Mouse (Mus musculus) CH12.LX (cell line): Measurements from ENCODE around the gene Pus3. TPM values are rescaled to one million over a fixed set of nuclear protein-coding genes. Genes with fewer than 3 reads are reported as not detected.
"Not testable (repeated sequence)": the region's sequence is repeated elsewhere in the genome, so short reads cannot be mapped to it uniquely, and the experiment has no call there.

Source experiments
- DNase-seq: peaks from one replicate; pipeline ENCODE4 v3.0.0-alpha.2; 2013; ENCODE audit errors: extremely low read depth
- H3K27ac ChIP-seq: 2 replicates; pipeline ENCODE4 v1.5.1; 2012; ENCODE audit warnings: low read depth, mild to moderate bottlenecking, control low read depth, moderate library complexity; ENCODE audit not compliant: insufficient read depth
- H3K27me3 ChIP-seq: replicated peaks from 2 replicates; pipeline ENCODE3; 2012; ENCODE audit warnings: inconsistent platforms
- H3K36me3 ChIP-seq, 2 experiments: replicated peaks in 1 of 2; 2 replicates each; pipeline versions ENCODE3 to v1.6.1; 2012; ENCODE audit warnings: inconsistent platforms in 1 of 2, low read length in 1 of 2, mild to moderate bottlenecking in 1 of 2, mixed read lengths in 1 of 2, moderate library complexity in 1 of 2; ENCODE audit not compliant: control insufficient read depth in 1 of 2, insufficient read depth in 1 of 2
- H3K4me1 ChIP-seq, 2 experiments: 2 replicates each; pipeline ENCODE4 v1.6.1; 2012; ENCODE audit warnings: inconsistent platforms in 1 of 2, moderate library complexity in 1 of 2; ENCODE audit not compliant: insufficient read depth in 2 of 2, control insufficient read depth in 1 of 2
- H3K4me2 ChIP-seq: 2 replicates; pipeline ENCODE4 v1.6.1; 2012; ENCODE audit warnings: low read depth, mild to moderate bottlenecking, control low read depth; ENCODE audit not compliant: poor library complexity, insufficient read depth, severe bottlenecking
- H3K4me3 ChIP-seq, 3 experiments: fragments of 150-350 bp in 1 of 3; sonication (generic) in 1 of 3; replicated peaks in 1 of 3; 2 replicates each; pipeline versions ENCODE3 to v1.5.1; 2011 to 2012; ENCODE audit warnings: low read depth in 2 of 3, low read length in 2 of 3, mild to moderate bottlenecking in 2 of 3, moderate library complexity in 2 of 3, control low read depth in 1 of 3, improper control_type of control experiment in 1 of 3, inconsistent platforms in 1 of 3, mixed read lengths in 1 of 3; ENCODE audit not compliant: poor library complexity in 1 of 3
- H3K79me2 ChIP-seq: replicated peaks from 2 replicates; pipeline ENCODE4 v1.6.1; 2012; ENCODE audit warnings: mild to moderate bottlenecking, moderate library complexity; ENCODE audit not compliant: control insufficient read depth, poor library complexity, insufficient read depth, severe bottlenecking; ENCODE audit errors: extremely low read depth
- H3K9ac ChIP-seq: 2 replicates; pipeline ENCODE4 v1.6.1; 2012; ENCODE audit warnings: low read depth, mild to moderate bottlenecking, control low read depth, moderate library complexity; ENCODE audit not compliant: insufficient read depth
- H3K9me3 ChIP-seq: replicated peaks from 2 replicates; pipeline ENCODE3; 2012; ENCODE audit warnings: low read length, inconsistent platforms, mixed read lengths
- BHLHE40 ChIP-seq: IDR thresholded peaks from 2 replicates; pipeline ENCODE4 v1.6.1; 2011; ENCODE audit warnings: mild to moderate bottlenecking, low read depth, low read length, improper control_type of control experiment
- CHD2 ChIP-seq: IDR thresholded peaks from 2 replicates; pipeline ENCODE4 v1.6.1; 2011; ENCODE audit warnings: low read length, improper control_type of control experiment
- CTCF ChIP-seq, 2 experiments: IDR thresholded peaks in 1 of 2; conservative IDR thresholded peaks in 1 of 2; 2 replicates each; pipeline ENCODE4 v1.5.1; 2011 to 2012; ENCODE audit warnings: low read depth in 2 of 2, low read length in 2 of 2, improper control_type of control experiment in 1 of 2, inconsistent platforms in 1 of 2, mild to moderate bottlenecking in 1 of 2, moderate library complexity in 1 of 2
- E2F4 ChIP-seq: IDR thresholded peaks from 2 replicates; pipeline ENCODE4 v1.6.1; 2011; ENCODE audit warnings: low read depth, low read length, improper control_type of control experiment; ENCODE audit not compliant: insufficient replicate concordance
- ELF1 ChIP-seq: IDR thresholded peaks from 2 replicates; pipeline ENCODE4 v1.6.1; 2014; ENCODE audit warnings: low read depth, mild to moderate bottlenecking, inconsistent platforms, low read length, improper control_type of control experiment
- HCFC1 ChIP-seq: IDR thresholded peaks from 2 replicates; pipeline ENCODE4 v1.6.1; 2012; ENCODE audit warnings: low read depth, mild to moderate bottlenecking, inconsistent platforms, low read length, improper control_type of control experiment
- KAT2A ChIP-seq: IDR thresholded peaks from 2 replicates; pipeline ENCODE4 v1.6.1; 2012; ENCODE audit warnings: low read length, improper control_type of control experiment, inconsistent platforms; ENCODE audit not compliant: insufficient replicate concordance
- MAFK ChIP-seq: IDR thresholded peaks from 2 replicates; pipeline ENCODE4 v1.6.1; 2011; ENCODE audit warnings: low read length, improper control_type of control experiment; ENCODE audit not compliant: insufficient replicate concordance
- MAZ ChIP-seq: IDR thresholded peaks from 2 replicates; pipeline ENCODE4 v1.6.1; 2012; ENCODE audit warnings: low read depth, mild to moderate bottlenecking, inconsistent platforms, low read length, improper control_type of control experiment, moderate library complexity
- MXI1 ChIP-seq: IDR thresholded peaks from 2 replicates; pipeline ENCODE4 v1.6.1; 2011; ENCODE audit warnings: mild to moderate bottlenecking, low read depth, low read length, improper control_type of control experiment
- PAX5 ChIP-seq: IDR thresholded peaks from 2 replicates; pipeline ENCODE4 v1.6.1; 2012; ENCODE audit warnings: low read length, inconsistent platforms, mixed read lengths
- RAD21 ChIP-seq: IDR thresholded peaks from 2 replicates; pipeline ENCODE4 v1.6.1; 2011; ENCODE audit warnings: low read depth, mild to moderate bottlenecking, low read length, improper control_type of control experiment, moderate library complexity
- SMC3 ChIP-seq: IDR thresholded peaks from 2 replicates; pipeline ENCODE4 v1.6.1; 2011; ENCODE audit warnings: low read depth, low read length, improper control_type of control experiment
- TBP ChIP-seq: conservative IDR thresholded peaks from 2 replicates; pipeline ENCODE4 v1.6.1; 2011; ENCODE audit warnings: low read depth, low read length, improper control_type of control experiment
- TCF12 ChIP-seq: IDR thresholded peaks from 2 replicates; pipeline ENCODE4 v1.6.1; 2014; ENCODE audit warnings: low read depth, mild to moderate bottlenecking, inconsistent platforms, low read length, improper control_type of control experiment
- USF2 ChIP-seq: conservative IDR thresholded peaks from 2 replicates; pipeline ENCODE4 v1.6.1; 2011; ENCODE audit warnings: low read depth, low read length, improper control_type of control experiment
- dilution Hi-C: fragments of 300-500 bp; cut with MboI; formaldehyde crosslinking; loops from 2 replicates; pipeline ENCODE4 v1.14.3; 2020; ENCODE audit warnings: low sequenced_read_pairs; ENCODE audit not compliant: extremely low pct_unique_long_range_greater_than_20kb, extremely low pct_ligation_motif_present
- in situ Hi-C: fragments of 300-500 bp; cut with MboI; formaldehyde crosslinking; loops from 3 replicates; pipeline ENCODE4 v1.14.3; 2019; ENCODE audit warnings: low sequenced_read_pairs, low pct_ligation_motif_present, low pct_unique_long_range_greater_than_20kb, mixed read lengths
- polyA plus RNA-seq: library from polyadenylated mRNA; unstranded; fragments of >175 nt; gene quantifications from 2 replicates; pipeline ENCODE4 v1.2.1, GENCODE M21; 2012; ENCODE audit warnings: low read depth; ENCODE audit not compliant: insufficient read length
- total RNA-seq, 2 experiments: library from RNA; depleted of rRNA; stranded (reverse); fragments of 300-350 nt in 1 of 2; fragments of >200 nt in 1 of 2; gene quantifications; 2 replicates each; pipeline ENCODE4 v1.2.3; 2012 to 2014

Gene Pus3
- total and polyA plus RNA-seq, 3 experiments = 18.0 to 40.8 (median 21.8) TPM

- H3K9me3 ChIP-seq = no peaks in the 10 kb centered on the region
- no peaks in the 10 kb centered on the region for H3K79me2 ChIP-seq
- DNase-seq = no peak
- no peak within 1 kb of the TSS for H3K27ac ChIP-seq
- H3K4me3 ChIP-seq = no peak within 1 kb of the TSS
- no peaks in the 10 kb centered on the region for H3K36me3 ChIP-seq
- no peaks in the 10 kb centered on the region for H3K27me3 ChIP-seq
- in situ Hi-C loops = no loop called here
- H3K4me2 ChIP-seq = no peak within 1 kb of the TSS
- dilution Hi-C loops = no loop called here
- no peak within 1 kb of the TSS for H3K9ac ChIP-seq
- H3K4me1 ChIP-seq = peaks cover 0 to 6% of the 10 kb centered on the region in 2 experiments; a peak in 2 of 4 replicates
- no peak for TF ChIP-seq TCF12
- no peak for TF ChIP-seq BHLHE40
- no peak for TF ChIP-seq USF2
- no peak for TF ChIP-seq CHD2
- TF ChIP-seq MAZ = no peak
- no peak for TF ChIP-seq PAX5
- TF ChIP-seq RAD21 = no peak
- no peak for TF ChIP-seq MXI1
- no peak for TF ChIP-seq HCFC1
- TF ChIP-seq E2F4 = no peak
Measured at GRCm38 (mm10) chr9:35611841-35612240, 53.4 kb downstream of the Pus3 start, which contains the start of gene Pate4. TSS of gene Pate4 (minus strand) at chr9:35611941.

- Histone ChIP-seq H3K27me3 (no peaks in the 10 kb centered on the region), H3K4me1 (peaks cover 0 to 9% of the 10 kb centered on the region in 2 experiments; a peak in 2 of 4 replicates), H3K9me3 (no peaks in the 10 kb centered on the region), H3K4me2 (no peak overlapping the region), H3K27ac (no peak overlapping the region), H3K79me2 (no peaks in the 10 kb centered on the region), H3K36me3 (no peaks in the 10 kb centered on the region), H3K4me3 (no peak overlapping the region), H3K9ac (no peak overlapping the region)
- in situ Hi-C loops = no loop called here
- dilution Hi-C loops = no loop called here
- peak in 1 of 2 experiments; percentile 65; a peak in 2 of 4 replicates for TF ChIP-seq CTCF (conservative IDR thresholded peaks at IDR 0.05 in 1 of 2, IDR thresholded peaks at IDR 0.05 in 1 of 2; ENCODE audit: low read depth in 2 of 2, low read length in 2 of 2)
- no peak for TF ChIP-seq BHLHE40
- peak; percentile 62 for TF ChIP-seq RAD21
- peak; percentile 57 for TF ChIP-seq SMC3
- TF ChIP-seq MAZ = no peak
- TF ChIP-seq KAT2A = no peak
- DNase-seq = peak; percentile 16
Measured at GRCm38 (mm10) chr9:35614005-35614404, 55.6 kb downstream of the Pus3 start.

GRCm38 (mm10) chr9:35616784-35617183, 58.4 kb downstream of the Pus3 start:
- H3K4me2 ChIP-seq, H3K4me1 ChIP-seq, H3K9me3 ChIP-seq, in situ Hi-C loops, H3K4me3 ChIP-seq, H3K36me3 ChIP-seq, H3K9ac ChIP-seq, H3K27me3 ChIP-seq, dilution Hi-C loops, H3K27ac ChIP-seq, H3K79me2 ChIP-seq: not testable (repeated sequence)
- TF ChIP-seq ELF1 = peak; percentile 48; the same call in 1 of the 2 replicates
- peak; percentile 33; the same call in 1 of the 2 replicates for TF ChIP-seq MAFK
- TF ChIP-seq TBP = peak; percentile 94
- DNase-seq = peak; percentile 75

Other genes with a start within 250 kb of the Pus3 start
- gene Cdon, start 137.5 kb upstream of the Pus3 start, total RNA-seq (2012; rRNA removed) = 1.9 and 2.3 TPM in 2 replicates
- gene Cdon, start 137.5 kb upstream of the Pus3 start, total RNA-seq (2014; rRNA removed) = 1.8 TPM in 2 replicates
- gene Cdon, start 137.5 kb upstream of the Pus3 start, polyA plus RNA-seq = 2.7 and 2.9 TPM in 2 replicates
- gene Gm1113, start 40.3 kb upstream of the Pus3 start, total RNA-seq (2012; rRNA removed) = not detected in 2 replicates
- not detected in 2 replicates for gene Gm1113, start 40.3 kb upstream of the Pus3 start, total RNA-seq (2014; rRNA removed)
- gene Gm1113, start 40.3 kb upstream of the Pus3 start, polyA plus RNA-seq = not detected in 2 replicates
- gene Ddx25, start 67 bp upstream of the Pus3 start, total RNA-seq (2012; rRNA removed) = 0.50 and 0.85 TPM in 2 replicates
- gene Ddx25, start 67 bp upstream of the Pus3 start, total RNA-seq (2014; rRNA removed) = 0.44 and 0.68 TPM in 2 replicates
- gene Ddx25, start 67 bp upstream of the Pus3 start, polyA plus RNA-seq = 0.33 and 0.46 TPM in 2 replicates
- 0.17 and 1.0 TPM in 2 replicates for gene Pate2, start 11.7 kb downstream of the Pus3 start, total RNA-seq (2012; rRNA removed)
- gene Pate2, start 11.7 kb downstream of the Pus3 start, total RNA-seq (2014; rRNA removed) = 0.24 and 0.59 TPM in 2 replicates
- gene Pate2, start 11.7 kb downstream of the Pus3 start, polyA plus RNA-seq = 0.41 and 0.68 TPM in 2 replicates
- 15.4 and 16.0 TPM in 2 replicates for gene Hyls1, start 11.8 kb downstream of the Pus3 start, total RNA-seq (2012; rRNA removed)
- gene Hyls1, start 11.8 kb downstream of the Pus3 start, total RNA-seq (2014; rRNA removed) = 18.9 and 21.5 TPM in 2 replicates
- gene Hyls1, start 11.8 kb downstream of the Pus3 start, polyA plus RNA-seq = 18.3 and 20.2 TPM in 2 replicates
- not detected in 2 replicates for gene Pate4, start 53.3 kb downstream of the Pus3 start, total RNA-seq (2012; rRNA removed)
- gene Pate4, start 53.3 kb downstream of the Pus3 start, total RNA-seq (2014; rRNA removed) = not detected in 2 replicates
- gene Pate4, start 53.3 kb downstream of the Pus3 start, polyA plus RNA-seq = not detected in 2 replicates
- gene Pate3, start 89.6 kb downstream of the Pus3 start, total RNA-seq (2012; rRNA removed) = not detected in 2 replicates
- gene Pate3, start 89.6 kb downstream of the Pus3 start, total RNA-seq (2014; rRNA removed) = not detected in 2 replicates
- not detected in 2 replicates for gene Pate3, start 89.6 kb downstream of the Pus3 start, polyA plus RNA-seq
- not detected in 2 replicates for gene Pate1, start 128.8 kb downstream of the Pus3 start, total RNA-seq (2012; rRNA removed)
- not detected in 2 replicates for gene Pate1, start 128.8 kb downstream of the Pus3 start, total RNA-seq (2014; rRNA removed)
- not detected in 2 replicates for gene Pate1, start 128.8 kb downstream of the Pus3 start, polyA plus RNA-seq
- not detected in 2 replicates for gene Gm17677, start 182.5 kb downstream of the Pus3 start, total RNA-seq (2012; rRNA removed)
- gene Gm17677, start 182.5 kb downstream of the Pus3 start, total RNA-seq (2014; rRNA removed) = not detected in 2 replicates
- not detected in 2 replicates for gene Gm17677, start 182.5 kb downstream of the Pus3 start, polyA plus RNA-seq
- not detected in 2 replicates for gene Gm17727, start 219.5 kb downstream of the Pus3 start, total RNA-seq (2012; rRNA removed)
- gene Gm17727, start 219.5 kb downstream of the Pus3 start, total RNA-seq (2014; rRNA removed) = not detected in 2 replicates
- not detected in 2 replicates for gene Gm17727, start 219.5 kb downstream of the Pus3 start, polyA plus RNA-seq
- gene Gm27235, start 231.5 kb downstream of the Pus3 start, total RNA-seq (2012; rRNA removed) = not detected in 2 replicates
- not detected in 2 replicates for gene Gm27235, start 231.5 kb downstream of the Pus3 start, total RNA-seq (2014; rRNA removed)
- not detected in 2 replicates for gene Gm27235, start 231.5 kb downstream of the Pus3 start, polyA plus RNA-seq
- not detected in 2 replicates for gene D730048I06Rik, start 231.5 kb downstream of the Pus3 start, total RNA-seq (2012; rRNA removed)
- gene D730048I06Rik, start 231.5 kb downstream of the Pus3 start, total RNA-seq (2014; rRNA removed) = not detected in 2 replicates
- not detected in 2 replicates for gene D730048I06Rik, start 231.5 kb downstream of the Pus3 start, polyA plus RNA-seq